Mouse (Mus musculus) MEL (cell line): Measurements from ENCODE around the gene Ubl4b. TPM values are rescaled to one million over a fixed set of nuclear protein-coding genes. Genes with fewer than 3 reads are reported as not detected.

Experiments used
- DNase-seq: peaks from one replicate; pipeline ENCODE4 v3.0.0; 2011; ENCODE audit warnings: low read depth, low spot score
- H3K27ac ChIP-seq: 2 replicates; pipeline ENCODE4 v1.5.1; 2012; ENCODE audit warnings: low read depth, mild to moderate bottlenecking, control low read depth, low read length, moderate library complexity; ENCODE audit not compliant: control insufficient read depth
- H3K27me3 ChIP-seq, 2 experiments: fragments of 150-350 bp in 1 of 2; sonication (generic) in 1 of 2; 2 replicates each; pipeline ENCODE4 v1.6.1; 2012; ENCODE audit warnings: low read length in 2 of 2, mild to moderate bottlenecking in 2 of 2, improper control_type of control experiment in 1 of 2, moderate library complexity in 1 of 2; ENCODE audit not compliant: insufficient read depth in 2 of 2, control insufficient read depth in 1 of 2
- H3K36me3 ChIP-seq, 2 experiments: 2 replicates each; pipeline ENCODE4 v1.6.1; 2012 to 2014; ENCODE audit warnings: low read length in 2 of 2, improper control_type of control experiment in 1 of 2, inconsistent platforms in 1 of 2, mild to moderate bottlenecking in 1 of 2; ENCODE audit not compliant: insufficient read depth in 2 of 2, control insufficient read depth in 1 of 2
- H3K4me1 ChIP-seq, 2 experiments: fragments of 150-350 bp in 1 of 2; sonication (generic) in 1 of 2; 2 replicates each; pipeline ENCODE4 v1.6.1; 2012; ENCODE audit warnings: low read length in 2 of 2, improper control_type of control experiment in 1 of 2, mild to moderate bottlenecking in 1 of 2; ENCODE audit not compliant: insufficient read depth in 2 of 2, control insufficient read depth in 1 of 2
- H3K4me3 ChIP-seq, 2 experiments: fragments of 150-350 bp in 1 of 2; sonication (generic) in 1 of 2; 2 replicates each; pipeline ENCODE4 v1.5.1; 2012; ENCODE audit warnings: low read depth in 2 of 2, low read length in 2 of 2, mild to moderate bottlenecking in 2 of 2, moderate library complexity in 2 of 2, control low read depth in 1 of 2, improper control_type of control experiment in 1 of 2; ENCODE audit not compliant: control insufficient read depth in 1 of 2, insufficient read depth in 1 of 2
- H3K79me2 ChIP-seq: 2 replicates; pipeline ENCODE4 v1.6.1; 2012; ENCODE audit warnings: mild to moderate bottlenecking, low read length, moderate library complexity; ENCODE audit not compliant: control insufficient read depth, poor library complexity, insufficient read depth
- H3K9ac ChIP-seq: 2 replicates; pipeline ENCODE4 v1.6.1; 2012; ENCODE audit warnings: low read depth, mild to moderate bottlenecking, control low read depth, low read length, moderate library complexity; ENCODE audit not compliant: control insufficient read depth, poor library complexity, severe bottlenecking
- H3K9me3 ChIP-seq: fragments of 150-350 bp; sonication (generic); replicated peaks from 2 replicates; pipeline ENCODE4 v1.6.1; 2012; ENCODE audit warnings: mild to moderate bottlenecking, low read length, improper control_type of control experiment, moderate library complexity; ENCODE audit not compliant: insufficient read depth
- BHLHE40 ChIP-seq: IDR thresholded peaks from 2 replicates; pipeline ENCODE4 v1.6.1; 2012; ENCODE audit warnings: low read depth, mild to moderate bottlenecking, inconsistent platforms, low read length, improper control_type of control experiment, borderline replicate concordance
- CHD1 ChIP-seq: IDR thresholded peaks from 2 replicates; pipeline ENCODE4 v1.6.1; 2012; ENCODE audit warnings: low read depth, mild to moderate bottlenecking, inconsistent platforms, low read length, improper control_type of control experiment
- CHD2 ChIP-seq: IDR thresholded peaks from 2 replicates; pipeline ENCODE4 v1.6.1; 2011; ENCODE audit warnings: low read length, improper control_type of control experiment
- CTCF ChIP-seq, 3 experiments: IDR thresholded peaks in 2 of 3; conservative IDR thresholded peaks in 1 of 3; 2 replicates each; pipeline ENCODE4 v1.5.1; 2011 to 2012; ENCODE audit warnings: low read length in 3 of 3, low read depth in 2 of 3, mild to moderate bottlenecking in 2 of 3, improper control_type of control experiment in 1 of 3, inconsistent platforms in 1 of 3, mixed read lengths in 1 of 3, moderate library complexity in 1 of 3; ENCODE audit not compliant: control insufficient read depth in 1 of 3, insufficient read depth in 1 of 3, poor library complexity in 1 of 3, severe bottlenecking in 1 of 3
- EP300 ChIP-seq, 2 experiments: IDR thresholded peaks; 2 replicates each; pipeline ENCODE4 v1.6.1; 2011; ENCODE audit warnings: improper control_type of control experiment in 2 of 2, low read length in 2 of 2, low read depth in 1 of 2, mild to moderate bottlenecking in 1 of 2
- GABPA ChIP-seq: IDR thresholded peaks from 2 replicates; pipeline ENCODE4 v1.6.1; 2012; ENCODE audit warnings: low read depth, mild to moderate bottlenecking, inconsistent platforms, low read length, improper control_type of control experiment, moderate library complexity
- HCFC1 ChIP-seq: IDR thresholded peaks from 2 replicates; pipeline ENCODE4 v1.6.1; 2012; ENCODE audit warnings: low read depth, mild to moderate bottlenecking, inconsistent platforms, low read length, improper control_type of control experiment, moderate library complexity
- JUND ChIP-seq: IDR thresholded peaks from 2 replicates; pipeline ENCODE4 v1.6.1; 2011; ENCODE audit warnings: low read depth, mild to moderate bottlenecking, improper control_type of control experiment, low read length
- MAX ChIP-seq: IDR thresholded peaks from 2 replicates; pipeline ENCODE4 v1.6.1; 2011; ENCODE audit warnings: low read length, improper control_type of control experiment
- MAZ ChIP-seq: IDR thresholded peaks from 2 replicates; pipeline ENCODE4 v1.6.1; 2012; ENCODE audit warnings: low read depth, mild to moderate bottlenecking, inconsistent platforms, low read length, improper control_type of control experiment
- MXI1 ChIP-seq: IDR thresholded peaks from 2 replicates; pipeline ENCODE4 v1.6.1; 2011; ENCODE audit warnings: mild to moderate bottlenecking, low read depth, low read length, improper control_type of control experiment
- MYC ChIP-seq: IDR thresholded peaks from 2 replicates; pipeline ENCODE4 v1.6.1; 2011; ENCODE audit warnings: low read depth, mild to moderate bottlenecking, low read length, improper control_type of control experiment, moderate library complexity
- POLR2A ChIP-seq, 2 experiments: IDR thresholded peaks; 2 replicates each; pipeline ENCODE4 v1.6.1; 2011 to 2012; ENCODE audit warnings: low read length in 2 of 2, mild to moderate bottlenecking in 2 of 2, control low read depth in 1 of 2, improper control_type of control experiment in 1 of 2, low read depth in 1 of 2, moderate library complexity in 1 of 2; ENCODE audit not compliant: control insufficient read depth in 1 of 2, insufficient read depth in 1 of 2, poor library complexity in 1 of 2
- POLR2AphosphoS2 ChIP-seq: IDR thresholded peaks from 2 replicates; pipeline ENCODE4 v1.6.1; 2011; ENCODE audit warnings: low read length, improper control_type of control experiment
- RAD21 ChIP-seq: IDR thresholded peaks from 2 replicates; pipeline ENCODE4 v1.6.1; 2011; ENCODE audit warnings: mild to moderate bottlenecking, low read depth, low read length, improper control_type of control experiment
- TCF12 ChIP-seq: IDR thresholded peaks from 2 replicates; pipeline ENCODE4 v1.6.1; 2014; ENCODE audit warnings: low read depth, mild to moderate bottlenecking, inconsistent platforms, low read length, improper control_type of control experiment, moderate library complexity
- ZMIZ1 ChIP-seq: IDR thresholded peaks from 2 replicates; pipeline ENCODE4 v1.6.1; 2012; ENCODE audit warnings: low read depth, mild to moderate bottlenecking, inconsistent platforms, low read length, improper control_type of control experiment, moderate library complexity
- polyA plus RNA-seq, 2 experiments: library from polyadenylated mRNA; stranded (reverse) in 1 of 2; unstranded in 1 of 2; fragments of >175 nt in 1 of 2; fragments of >200 nt in 1 of 2; gene quantifications; 2 replicates each; pipeline versions ENCODE4 v1.2.1 to v1.2.4; 2012; ENCODE audit warnings: low replicate concordance in 2 of 2, low read depth in 1 of 2; ENCODE audit not compliant: insufficient read length in 2 of 2, insufficient read depth in 1 of 2, missing spikeins in 1 of 2
- total RNA-seq: library from RNA; depleted of rRNA; stranded (reverse); fragments of 300-350 nt; gene quantifications from 2 replicates; pipeline ENCODE4 v1.2.3, GENCODE M21; 2012

Ubl4b gene
- total and polyA plus RNA-seq, 3 experiments, result not detected

DNA sequence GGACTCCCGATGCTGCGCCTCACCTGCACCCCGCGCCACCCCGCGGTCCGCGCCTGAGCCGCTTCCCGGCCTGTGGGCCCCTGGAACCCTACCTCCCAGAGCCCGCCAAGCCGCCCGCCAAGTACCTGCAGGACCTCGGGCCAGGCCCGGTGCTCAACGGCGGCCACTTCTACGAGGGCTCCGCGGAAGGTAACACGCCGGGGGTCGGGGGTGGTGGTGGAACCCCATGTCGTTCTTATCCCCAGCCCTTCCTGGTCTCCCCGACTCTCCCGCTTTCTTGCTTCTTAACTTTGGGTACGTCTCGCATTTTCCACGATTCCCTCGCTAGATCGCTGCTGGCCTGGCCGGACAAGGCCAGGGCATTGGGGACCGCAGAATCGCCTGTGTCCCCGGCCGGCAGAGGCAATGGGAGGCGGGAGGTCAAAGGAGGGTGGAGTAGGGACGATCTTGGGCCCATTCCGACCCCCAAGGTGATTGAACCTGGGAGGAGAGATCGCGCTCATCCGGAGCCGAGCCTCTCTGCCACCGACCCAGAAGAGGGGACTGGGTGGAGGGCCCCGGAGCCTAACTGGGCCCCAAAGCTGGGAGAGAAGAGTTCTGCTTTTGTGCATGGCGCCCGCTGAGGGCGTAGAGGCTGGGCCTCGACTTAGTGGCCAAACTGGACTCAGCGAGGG is 40.5 kb upstream of the Ubl4b start:
- Histone ChIP-seq H3K9me3 (no peaks in the 10 kb centered on the region), H3K27ac (no peak overlapping the region), H3K9ac (no peak overlapping the region), H3K27me3 (peaks cover 4 to 5% of the 10 kb centered on the region in 2 experiments; a peak in 3 of 4 replicates), H3K79me2 (no peaks in the 10 kb centered on the region), H3K4me3 (no peak overlapping the region), H3K36me3 (no peaks in the 10 kb centered on the region), H3K4me1 (no peaks in the 10 kb centered on the region)
- TF ChIP-seq MXI1, result no peak
- no peak for TF ChIP-seq ZMIZ1
- no peak for TF ChIP-seq POLR2AphosphoS2
- TF ChIP-seq BHLHE40, result no peak
- no peak for TF ChIP-seq MYC
- no peak for TF ChIP-seq CTCF (IDR thresholded peaks at IDR 0.05 in 2 of 3, conservative IDR thresholded peaks at IDR 0.05 in 1 of 3; ENCODE audit: control insufficient read depth in 1 of 3, insufficient read depth in 1 of 3, low read depth in 2 of 3, low read length in 3 of 3, poor library complexity in 1 of 3, severe bottlenecking in 1 of 3)
- no peak for TF ChIP-seq POLR2A (IDR thresholded peaks at IDR 0.05; ENCODE audit: control insufficient read depth in 1 of 2, insufficient read depth in 1 of 2, low read depth in 1 of 2, low read length in 2 of 2, poor library complexity in 1 of 2)
- TF ChIP-seq EP300 (IDR thresholded peaks at IDR 0.05; ENCODE audit: low read depth in 1 of 2, low read length in 2 of 2), result no peak
- TF ChIP-seq HCFC1, result no peak
- no peak for TF ChIP-seq RAD21
- TF ChIP-seq CHD2, result no peak
- no peak for TF ChIP-seq TCF12
- no peak for TF ChIP-seq MAZ
- TF ChIP-seq CHD1, result no peak
- DNase-seq, result no peak

DNA sequence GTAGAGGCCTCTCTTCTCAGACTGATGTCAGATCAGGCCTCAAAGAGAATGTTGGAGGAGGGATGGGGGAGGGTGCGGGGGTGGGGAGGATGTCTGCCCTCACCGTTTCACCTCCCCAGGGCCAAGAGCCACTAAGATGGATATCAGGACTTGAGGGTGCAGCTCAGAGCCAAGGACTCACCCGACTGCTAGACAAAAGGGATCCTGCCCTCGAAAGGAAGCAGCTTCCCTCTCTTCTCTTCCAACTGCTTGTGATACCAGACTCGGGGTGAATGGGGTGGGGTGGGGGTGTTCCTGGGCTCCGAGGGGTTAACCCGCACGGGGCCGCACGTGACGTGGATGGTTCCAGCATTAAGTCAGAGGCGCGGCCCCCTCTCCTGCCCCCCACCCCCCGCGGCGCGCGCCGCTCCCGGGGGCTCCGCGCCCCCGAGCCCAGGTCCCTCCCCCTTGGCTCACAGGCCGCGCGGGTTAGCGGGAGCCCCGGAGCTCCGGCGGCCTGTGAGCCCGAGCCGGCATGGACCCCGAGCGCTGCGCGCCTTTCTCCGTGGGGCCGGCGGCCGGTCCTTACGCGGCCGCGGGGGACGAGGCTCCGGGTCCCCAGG is 39.9 kb upstream of the Ubl4b start, which contains the start of gene Alx3:
TSS of gene Alx3 (plus strand) at position 370 of the 602 bp plus-strand sequence.
- H3K4me1 ChIP-seq, result no peaks in the 10 kb centered on the region
- no peaks in the 10 kb centered on the region for H3K79me2 ChIP-seq
- H3K27ac ChIP-seq, result no peak within 1 kb of the TSS
- H3K36me3 ChIP-seq, result no peaks in the 10 kb centered on the region
- no peak within 1 kb of the TSS for H3K9ac ChIP-seq
- DNase-seq, result no peak
- H3K4me3 ChIP-seq, result no peak within 1 kb of the TSS
- TF ChIP-seq JUND (no peak), GABPA (no peak), MYC (no peak), POLR2A (IDR thresholded peaks at IDR 0.05; ENCODE audit: control insufficient read depth in 1 of 2, insufficient read depth in 1 of 2, low read depth in 1 of 2, low read length in 2 of 2, poor library complexity in 1 of 2) (no peak), MAX (no peak)
- H3K9me3 ChIP-seq, result no peaks in the 10 kb centered on the region
- H3K27me3 ChIP-seq, result peaks cover 8 to 9% of the 10 kb centered on the region in 2 experiments
